Comparison of ENCODE assay signal across 13 mouse cellular contexts in genomic region chr3:101236261-101236660, GRCm38 (mm10). TPM values are rescaled to one million over a fixed set of nuclear protein-coding genes. Genes with fewer than 3 reads are reported as not detected.
DNase-seq lines count a peak whose midpoint lies in the region; ATAC-seq and TF ChIP-seq lines count a peak whose summit lies in the region.
"Had no signal": no experiment of that assay in that cellular context is flagged by ENCODE, and none has a peak within 500 bp of the region (broad histone marks: within the 10 kb centered on the region; RNA-seq: fewer than 3 reads in every experiment).

No protein-coding gene starts in this region.

- no peak overlapping the region for H3K9ac ChIP-seq in hindbrain, embryonic 14.5 days
- H3K9ac ChIP-seq in hindbrain, embryonic 16.5 days (ENCODE audit: low read depth, low read length): no peak overlapping the region
- no peak overlapping the region for H3K9ac ChIP-seq in neural tube, embryonic 12.5 days
- H3K9ac ChIP-seq: limb, embryonic 12.5 days; liver, postnatal 0 days had no signal

- no peaks in the 10 kb centered on the region for H3K27me3 ChIP-seq in hindbrain, embryonic 14.5 days (ENCODE audit: control insufficient read depth, insufficient read depth, low read length)
- no peaks in the 10 kb centered on the region for H3K27me3 ChIP-seq in hindbrain, embryonic 16.5 days (replicated peaks; ENCODE audit: control insufficient read depth, insufficient read depth, low read length)
- no peaks in the 10 kb centered on the region for H3K27me3 ChIP-seq in neural tube, embryonic 12.5 days (replicated peaks)
- H3K27me3 ChIP-seq: limb, embryonic 12.5 days had no signal

- no peak for ATAC-seq in hindbrain, embryonic 14.5 days (ENCODE audit: low FRiP score)
- no peak for ATAC-seq in hindbrain, embryonic 16.5 days
- no peak for ATAC-seq in neural tube, embryonic 12.5 days (ENCODE audit: low FRiP score, low read depth)
- ATAC-seq: liver, postnatal 0 days had no signal

- H3K27ac ChIP-seq in hindbrain, embryonic 14.5 days: peak overlapping the region; percentile 70; the same call in 1 of the 2 replicates
- no peak overlapping the region for H3K27ac ChIP-seq in hindbrain, embryonic 16.5 days (ENCODE audit: low read depth, low read length)
- no peak overlapping the region for H3K27ac ChIP-seq in neural tube, embryonic 12.5 days
- no peak overlapping the region for H3K27ac ChIP-seq in left cerebral cortex, adult 2 months
- H3K27ac ChIP-seq: limb, embryonic 12.5 days had no signal

- H3K4me1 ChIP-seq in hindbrain, embryonic 14.5 days (replicated peaks; ENCODE audit: control insufficient read depth, insufficient read depth, low read length): peaks cover 21% of the 10 kb centered on the region
- peaks cover 3% of the 10 kb centered on the region; the same call in 1 of the 2 replicates for H3K4me1 ChIP-seq in hindbrain, embryonic 16.5 days (ENCODE audit: control insufficient read depth, insufficient read depth, low read depth, low read length)
- H3K4me1 ChIP-seq in neural tube, embryonic 12.5 days: peaks cover 29% of the 10 kb centered on the region

- H3K9me3 ChIP-seq in hindbrain, embryonic 14.5 days (ENCODE audit: control insufficient read depth, low read length): no peaks in the 10 kb centered on the region
- no peaks in the 10 kb centered on the region for H3K9me3 ChIP-seq in hindbrain, embryonic 16.5 days (ENCODE audit: control insufficient read depth, low read length)
- H3K9me3 ChIP-seq in neural tube, embryonic 12.5 days: no peaks in the 10 kb centered on the region
- H3K9me3 ChIP-seq: limb, embryonic 12.5 days had no signal

- no peak for TF ChIP-seq CTCF in left cerebral cortex, adult 2 months (IDR thresholded peaks at IDR 0.05)

- intact Hi-C loops in left cerebral cortex, postnatal 25 days (cut with DNase I): no loop called here
- intact Hi-C loops in left cerebral cortex, adult 2 months (cut with DNase I): no loop called here

- WGBS in hindbrain, embryonic 14.5 days: 63% methylated on average over 15 of the region's 15 CpGs
- 58% methylated on average over 15 of the region's 15 CpGs for WGBS in hindbrain, embryonic 16.5 days
- 56% methylated on average over 15 of the region's 15 CpGs for WGBS in neural tube, embryonic 12.5 days

- no peak for DNase-seq in hindbrain, embryonic 14.5 days (ENCODE audit: low spot score)
- DNase-seq in neural tube, embryonic 10.5 days (ENCODE audit: extremely low spot score, low spot score): no peak
- DNase-seq in lung, postnatal 36 days: peak; percentile 6
- DNase-seq in thymus, postnatal 4 days: peak; percentile 70
- no peak for DNase-seq in left cerebral cortex, postnatal 25 days (ENCODE audit: low spot score in 2 of 2)
- DNase-seq in left cerebral cortex, adult 2 months (ENCODE audit: extremely low spot score in 1 of 2, low spot score in 2 of 2): no peak
- DNase-seq: adrenal gland, adult 2 months; gastrocnemius, postnatal 36 days; heart, postnatal 14 days; liver, postnatal 0 days had no signal

- H3K4me2 ChIP-seq in hindbrain, embryonic 14.5 days (replicated peaks): no peak overlapping the region
- no peak overlapping the region for H3K4me2 ChIP-seq in hindbrain, embryonic 16.5 days (ENCODE audit: low read length)
- 0 out of 2 replicates have a peak overlapping the region, but pooled peaks have one; percentile 19 for H3K4me2 ChIP-seq in neural tube, embryonic 12.5 days (replicated peaks)
- H3K4me2 ChIP-seq: limb, embryonic 12.5 days had no signal

- H3K36me3 ChIP-seq in hindbrain, embryonic 14.5 days (replicated peaks; ENCODE audit: control insufficient read depth, insufficient read depth): no peaks in the 10 kb centered on the region
- H3K36me3 ChIP-seq in hindbrain, embryonic 16.5 days (ENCODE audit: control insufficient read depth, insufficient read depth, low read length): no peaks in the 10 kb centered on the region
- H3K36me3 ChIP-seq in neural tube, embryonic 12.5 days: no peaks in the 10 kb centered on the region
- H3K36me3 ChIP-seq: limb, embryonic 12.5 days had no signal

- no peak overlapping the region for H3K4me3 ChIP-seq in hindbrain, embryonic 14.5 days (replicated peaks; ENCODE audit: low read length)
- H3K4me3 ChIP-seq in hindbrain, embryonic 16.5 days (ENCODE audit: low read length): no peak overlapping the region
- no peak overlapping the region for H3K4me3 ChIP-seq in neural tube, embryonic 12.5 days
- H3K4me3 ChIP-seq in left cerebral cortex, adult 2 months: no peak overlapping the region
- H3K4me3 ChIP-seq: limb, embryonic 12.5 days had no signal

RNA-seq across cellular contexts. Expression of gene Cd2, which starts 51.5 kb away (rescaled TPM):
- polyA plus RNA-seq in hindbrain, embryonic 14.5 days (2014; fragmentation: Nextera tagmentation; extraction: Ambion mirVana): not detected in 2 replicates
- 0.14 TPM in 1 of 2 replicates, not detected in the other for polyA plus RNA-seq in hindbrain, embryonic 16.5 days (2015; fragmentation: Nextera tagmentation; extraction: Ambion mirVana)
- not detected in 2 replicates for polyA plus RNA-seq in neural tube, embryonic 12.5 days (2016; fragmentation: Nextera tagmentation; extraction: Ambion mirVana)
- total RNA-seq in left cerebral cortex, postnatal 25 days (2021): not detected
- total RNA-seq in left cerebral cortex, adult 2 months (2021): not detected
- polyA plus RNA-seq: limb, embryonic 12.5 days had no signal

Comparison
In these comparisons a context has a peak if more than half of its experiments do, and no peak if none do; other contexts are left out.
1. DNase-seq: peak in lung, postnatal 36 days (single experiment) and thymus, postnatal 4 days (single experiment); none in hindbrain, embryonic 14.5 days (single experiment), neural tube, embryonic 10.5 days (single experiment), left cerebral cortex, postnatal 25 days (0 of 2) and left cerebral cortex, adult 2 months (0 of 2).